Mouse (Mus musculus) heart, postnatal 10 days (tissue): ENCODE data around the gene Reep3. TPM values are rescaled to one million over a fixed set of nuclear protein-coding genes. Genes with fewer than 3 reads are reported as not detected.

Source experiments
- DNase-seq, 2 experiments: peaks; one replicate each; pipeline ENCODE4 v3.0.0; 2021
- intact Hi-C: fragments of 180-260 bp; cut with DNase I; formaldehyde crosslinking; loops from one replicate; pipeline ENCODE4 v1.15.1; 2025
- total RNA-seq, 2 experiments: library from RNA; stranded (reverse); gene quantifications; 2 replicates each; pipeline ENCODE4 v1.2.3; 2021

Reep3 gene
- total RNA-seq, 2 experiments from 2014 or later = 41.5 to 41.9 TPM

GRCm38 (mm10) chr10:66992591-66992990, 104.2 kb downstream of the Reep3 start:
- no peak for DNase-seq
- intact Hi-C loops = no loop called here

GRCm38 (mm10) chr10:66990506-66990905, 106.2 kb downstream of the Reep3 start:
- DNase-seq = no peak

GRCm38 (mm10) chr10:66983043-66983442, 113.7 kb downstream of the Reep3 start:
- intact Hi-C loops = no loop called here
- DNase-seq = no peak

More at GRCm38 (mm10) chr10:66990506-66990905, 106.2 kb downstream of the Reep3 start:
- intact Hi-C loops = no loop called here

GRCm38 (mm10) chr10:66978215-66978614, 118.5 kb downstream of the Reep3 start:
- intact Hi-C loops = no loop called here

GRCm38 (mm10) chr10:66977093-66977492, 119.7 kb downstream of the Reep3 start:
- DNase-seq = no peak
- intact Hi-C loops = no loop called here

More at GRCm38 (mm10) chr10:66978215-66978614, 118.5 kb downstream of the Reep3 start:
- no peak for DNase-seq

GRCm38 (mm10) chr10:66975451-66975850, 121.3 kb downstream of the Reep3 start:
- intact Hi-C loops = no loop called here
- peak in 1 of 2 experiments; percentile 35 for DNase-seq

GRCm38 (mm10) chr10:66974417-66974816, 122.3 kb downstream of the Reep3 start:
- DNase-seq = no peak
- intact Hi-C loops = no loop called here

GRCm38 (mm10) chr10:66973866-66974265, 122.9 kb downstream of the Reep3 start:
- DNase-seq = no peak
- intact Hi-C loops = no loop called here

GRCm38 (mm10) chr10:66973274-66973673, 123.5 kb downstream of the Reep3 start:
- no peak for DNase-seq
- intact Hi-C loops = no loop called here

GRCm38 (mm10) chr10:66970336-66971115, 126.2 kb downstream of the Reep3 start:
- intact Hi-C loops = no loop called here
- no peak for DNase-seq

GRCm38 (mm10) chr10:66969581-66969980, 127.2 kb downstream of the Reep3 start:
- intact Hi-C loops = no loop called here
- DNase-seq = no peak

- intact Hi-C loops = no loop called here
Observed at GRCm38 (mm10) chr10:66969081-66969480, 127.7 kb downstream of the Reep3 start.

GRCm38 (mm10) chr10:66968541-66968940, 128.2 kb downstream of the Reep3 start:
- no peak for DNase-seq
- intact Hi-C loops = no loop called here

More at GRCm38 (mm10) chr10:66969081-66969480, 127.7 kb downstream of the Reep3 start:
- no peak for DNase-seq

GRCm38 (mm10) chr10:66966391-66967109, 130.2 kb downstream of the Reep3 start:
- intact Hi-C loops = no loop called here
- peak in 1 of 2 experiments; percentile 53 for DNase-seq

GRCm38 (mm10) chr10:66960136-66960535, 136.6 kb downstream of the Reep3 start:
- intact Hi-C loops = no loop called here
- DNase-seq = no peak

Other genes starting within 250 kb of the Reep3 start
- gene Jmjd1c, start 820 bp downstream of the Reep3 start, total RNA-seq = 10 to 100 TPM; 55.9 to 64.7 TPM
- 10 to 100 TPM; 10.4 to 10.6 TPM for gene Nrbf2, start 188.4 kb upstream of the Reep3 start, total RNA-seq